Mouse (Mus musculus) liver, embryonic 13.5 days (tissue): ENCODE data around the gene Fbxw28. TPM values are rescaled to one million over a fixed set of nuclear protein-coding genes. Genes with fewer than 3 reads are reported as not detected.
"Not testable (repeated sequence)": the region's sequence is repeated elsewhere in the genome, so short reads cannot be mapped to it uniquely, and the experiment has no call there.

ENCODE experiments used
- ATAC-seq: fragments of 200-750 bp; cut with Nextera tagmentation; 2 replicates; pipeline ENCODE4 v1.8.0; 2017; ENCODE audit warnings: low read depth, mild to moderate bottlenecking, moderate number of reproducible peaks, moderate library complexity
- DNase-seq: peaks from one replicate; pipeline ENCODE4 v3.0.0; 2022
- H3K27ac ChIP-seq: fragments of 300-500 bp; sonication (generic); 2 replicates; pipeline ENCODE4 v1.5.1; 2015; ENCODE audit warnings: moderate library complexity, mild to moderate bottlenecking, inconsistent platforms
- H3K27me3 ChIP-seq: fragments of 300-500 bp; sonication (generic); 2 replicates; pipeline ENCODE4 v1.6.1; 2015; ENCODE audit warnings: mild to moderate bottlenecking, inconsistent platforms
- H3K36me3 ChIP-seq: fragments of 300-500 bp; sonication (generic); 2 replicates; pipeline ENCODE4 v1.6.1; 2015; ENCODE audit warnings: mild to moderate bottlenecking, inconsistent platforms
- H3K4me1 ChIP-seq: fragments of 300-500 bp; sonication (generic); replicated peaks from 2 replicates; pipeline ENCODE4 v1.6.1; 2015; ENCODE audit warnings: inconsistent platforms
- H3K4me2 ChIP-seq: fragments of 300-500 bp; sonication (generic); 2 replicates; pipeline ENCODE4 v1.6.1; 2015; ENCODE audit warnings: inconsistent platforms, mild to moderate bottlenecking, moderate library complexity
- H3K4me3 ChIP-seq: fragments of 300-500 bp; sonication (generic); replicated peaks from 2 replicates; pipeline ENCODE4 v1.5.1; 2015; ENCODE audit warnings: mild to moderate bottlenecking, inconsistent platforms
- H3K9ac ChIP-seq: fragments of 300-500 bp; sonication (generic); 2 replicates; pipeline ENCODE4 v1.6.1; 2015; ENCODE audit warnings: mild to moderate bottlenecking, inconsistent platforms
- H3K9me3 ChIP-seq: fragments of 300-500 bp; sonication (generic); replicated peaks from 2 replicates; pipeline ENCODE4 v1.6.1; 2016; ENCODE audit warnings: inconsistent platforms
- WGBS: fragments of 180-500 bp; shearing (Covaris S2); methylation state at CpG from one replicate; pipeline ENCODE4 v1.1.7; 2015; ENCODE audit not compliant: insufficient replicate concordance; 5-methylcytosine and 5-hydroxymethylcytosine counted together
- polyA plus RNA-seq: library from polyadenylated mRNA; unstranded; fragments of >200 nt; fragmentation: Nextera tagmentation; extraction: Ambion mirVana; gene quantifications from 2 replicates; pipeline ENCODE4 v1.2.1, GENCODE M21; 2015

Gene Fbxw28
- not detected in 2 replicates for polyA plus RNA-seq

GRCm38 (mm10) chr9:109339559-109339958, at the start of gene Fbxw28:
Fbxw28 (minus strand) TSS chr9:109339659.
- not testable (repeated sequence) for H3K4me1 ChIP-seq, H3K9ac ChIP-seq, H3K9me3 ChIP-seq, H3K27me3 ChIP-seq, H3K4me3 ChIP-seq, ATAC-seq, DNase-seq, H3K36me3 ChIP-seq, H3K27ac ChIP-seq, H3K4me2 ChIP-seq
- 71% methylated on average over 1 of the region's 1 CpGs for WGBS

- ATAC-seq, H3K9ac ChIP-seq, H3K4me3 ChIP-seq, H3K36me3 ChIP-seq, H3K4me2 ChIP-seq, H3K27ac ChIP-seq, DNase-seq, H3K27me3 ChIP-seq, H3K4me1 ChIP-seq, H3K9me3 ChIP-seq: not testable (repeated sequence)
- WGBS, result 88% methylated on average over 1 of the region's 1 CpGs
Measured at GRCm38 (mm10) chr9:109287576-109287975, 51.9 kb downstream of the Fbxw28 start, which contains the start of gene Fbxw14. Fbxw14 (minus strand) TSS chr9:109287676.

Other genes with a start within 250 kb of the Fbxw28 start
- gene Plxnb1, start 244.3 kb downstream of the Fbxw28 start, polyA plus RNA-seq, result 2.3 and 3.2 TPM in 2 replicates
- not detected in 2 replicates for gene Fbxw21, start 177.6 kb downstream of the Fbxw28 start, polyA plus RNA-seq
- gene Fbxw13, start 143.7 kb downstream of the Fbxw28 start, polyA plus RNA-seq, result not detected in 2 replicates
- not detected in 2 replicates for gene Fbxw20, start 104.9 kb downstream of the Fbxw28 start, polyA plus RNA-seq
- not detected in 2 replicates for gene Fbxw14, start 52.0 kb downstream of the Fbxw28 start, polyA plus RNA-seq
- not detected in 2 replicates for gene Fbxw22, start 64.6 kb upstream of the Fbxw28 start, polyA plus RNA-seq
- not detected in 2 replicates for gene Fbxw16, start 109.5 kb upstream of the Fbxw28 start, polyA plus RNA-seq
- not detected in 2 replicates for gene Fbxw19, start 156.2 kb upstream of the Fbxw28 start, polyA plus RNA-seq
- 0.08 TPM in 1 of 2 replicates, not detected in the other for gene Fbxw15, start 228.6 kb upstream of the Fbxw28 start, polyA plus RNA-seq